Mouse (Mus musculus) cerebellum, adult 9-11 months (tissue): Measurements from ENCODE around the gene Adgrl3.
A peak's percentile ranks its signal among the peaks of the same experiment; 100 is the strongest.

ENCODE experiments used
- DNase-seq: peaks from one replicate; pipeline ENCODE4 v3.0.0; 2022

Gene Adgrl3

GRCm38 (mm10) chr5:81019590-81020254 lies at the start of gene Adgrl3:
Gene Adgrl3, plus strand, starts transcription at chr5:81020138.
- DNase-seq: peak; percentile 90

- no peak for DNase-seq
Observed at GRCm38 (mm10) chr5:81019166-81019565, 772 bp upstream of the Adgrl3 start.

GRCm38 (mm10) chr5:81020281-81021005 lies 505 bp downstream of the Adgrl3 start:
- DNase-seq: peak; percentile 68

GRCm38 (mm10) chr5:81021006-81021320 lies 1.0 kb downstream of the Adgrl3 start:
- no peak for DNase-seq

GRCm38 (mm10) chr5:81021331-81021863 lies 1.5 kb downstream of the Adgrl3 start:
- peak; percentile 56 for DNase-seq

GRCm38 (mm10) chr5:81021864-81022305 lies 1.9 kb downstream of the Adgrl3 start:
- peak; percentile 52 for DNase-seq

GRCm38 (mm10) chr5:81022306-81023071 lies 2.6 kb downstream of the Adgrl3 start:
- DNase-seq: peak; percentile 40

- DNase-seq: no peak
Observed at GRCm38 (mm10) chr5:81023923-81024715, 4.2 kb downstream of the Adgrl3 start.

GRCm38 (mm10) chr5:81028875-81029274 lies 8.9 kb downstream of the Adgrl3 start:
- peak; percentile 17 for DNase-seq

- no peak for DNase-seq
Observed at GRCm38 (mm10) chr5:81037091-81037490, 17.2 kb downstream of the Adgrl3 start.

GRCm38 (mm10) chr5:81043875-81044274 lies 23.9 kb downstream of the Adgrl3 start:
- no peak for DNase-seq

GRCm38 (mm10) chr5:81046128-81046527 lies 26.2 kb downstream of the Adgrl3 start:
- DNase-seq: no peak

GRCm38 (mm10) chr5:81054628-81055027 lies 34.7 kb downstream of the Adgrl3 start:
- DNase-seq: no peak

- no peak for DNase-seq
Observed at GRCm38 (mm10) chr5:81055253-81055652, 35.3 kb downstream of the Adgrl3 start.

- DNase-seq: no peak
Observed at GRCm38 (mm10) chr5:81058122-81058521, 38.2 kb downstream of the Adgrl3 start.

GRCm38 (mm10) chr5:81060950-81061349 lies 41.0 kb downstream of the Adgrl3 start:
- DNase-seq: no peak

GRCm38 (mm10) chr5:81061386-81061785 lies 41.4 kb downstream of the Adgrl3 start:
- DNase-seq: no peak

GRCm38 (mm10) chr5:81064026-81064425 lies 44.1 kb downstream of the Adgrl3 start:
- DNase-seq: no peak

- no peak for DNase-seq
Observed at GRCm38 (mm10) chr5:81068173-81068572, 48.2 kb downstream of the Adgrl3 start.

- DNase-seq: no peak
Observed at GRCm38 (mm10) chr5:81068839-81069238, 48.9 kb downstream of the Adgrl3 start.

GRCm38 (mm10) chr5:81072888-81073287 lies 53.0 kb downstream of the Adgrl3 start:
- no peak for DNase-seq

- no peak for DNase-seq
Observed at GRCm38 (mm10) chr5:81073875-81074274, 53.9 kb downstream of the Adgrl3 start.

GRCm38 (mm10) chr5:81076377-81076776 lies 56.4 kb downstream of the Adgrl3 start:
- no peak for DNase-seq
